Comparison of ENCODE assay signal across 12 mouse cellular contexts in genomic region chr15:86447251-86447650, GRCm38 (mm10).
"Had no signal": no experiment of that assay in that cellular context is flagged by ENCODE, and none has a peak within 500 bp of the region (broad histone marks: within the 10 kb centered on the region; RNA-seq: fewer than 3 reads in every experiment).

No protein-coding gene starts in this region.

- DNase-seq: left cerebral cortex, postnatal 4 days; liver; liver, embryonic 13.5 days; liver, postnatal 0 days; lung, adult 18-20 months; lung, adult 2 months; lung, embryonic 14.5 days; lung, postnatal 10 days; lung, postnatal 14 days; lung, postnatal 36 days; lung, postnatal 4 days; midbrain, embryonic 14.5 days had no signal
